ENCODE assay signal across 12 mouse cellular contexts in genomic region chr4:125131493-125131892, GRCm38 (mm10). TPM values are rescaled to one million over a fixed set of nuclear protein-coding genes. Genes with fewer than 3 reads are reported as not detected.
A peak's percentile ranks its signal among the peaks of the same experiment; 100 is the strongest.
DNase-seq lines count a peak whose midpoint lies in the region; ATAC-seq lines count a peak whose summit lies in the region.
"Had no signal": no experiment of that assay in that cellular context is flagged by ENCODE, and none has a peak within 500 bp of the region (broad histone marks: within the 10 kb centered on the region; RNA-seq: fewer than 3 reads in every experiment).

No protein-coding gene starts in this region.

- peak; percentile 79 to 89 for DNase-seq in adrenal gland, adult (ENCODE audit: inconsistent age in 2 of 2, low spot score in 1 of 2)
- no peak for DNase-seq in adrenal gland, postnatal 4 days (ENCODE audit: low spot score in 2 of 2)
- DNase-seq in urinary bladder, postnatal 36 days (ENCODE audit: low spot score in 2 of 2), result peak; percentile 35 to 37
- DNase-seq in urinary bladder, postnatal 4 days (ENCODE audit: low spot score in 2 of 2), result no peak
- DNase-seq in frontal cortex, postnatal 25 days (ENCODE audit: low spot score in 2 of 2), result no peak
- DNase-seq in kidney, adult 11 months, result no peak
- DNase-seq in layer of hippocampus, postnatal 36 days, result no peak
- DNase-seq: B cell, adult 2 months; cerebellum, adult 11-12 months; kidney, adult 2 months had no signal

- peak; percentile 45 for ATAC-seq in granulocyte monocyte progenitor cell, adult 5-6 weeks (replicated peaks; ENCODE audit: poor library complexity, severe bottlenecking)
- ATAC-seq: forebrain, embryonic 16.5 days had no signal

RNA-seq across cellular contexts. Expression of gene Zc3h12a, which starts 3.9 kb away (rescaled TPM):
- total RNA-seq in adrenal gland, postnatal 4 days (2021), result 1 to 10 TPM; 7.1 to 8.8 TPM
- total RNA-seq in granulocyte monocyte progenitor cell, adult 5-6 weeks (2014; fragmentation: Nextera tagmentation), result 11.4 and 12.1 TPM in 2 replicates
- 2.6 and 2.8 TPM in 2 replicates for total RNA-seq in granulocyte monocyte progenitor cell, adult 5-6 weeks (2017)
- total RNA-seq in layer of hippocampus, postnatal 36 days (2021), result 1 to 10 TPM in 1 of 2 experiments, under 1 TPM in 1; 0.83 to 1.2 TPM

RNA-seq across cellular contexts. Expression of gene Meaf6, which starts 46.6 kb away (rescaled TPM):
- total RNA-seq in adrenal gland, postnatal 4 days (2021), result 10 to 100 TPM; 43.1 to 45.4 TPM
- 53.2 and 99.6 TPM in 2 replicates for total RNA-seq in granulocyte monocyte progenitor cell, adult 5-6 weeks (2014; fragmentation: Nextera tagmentation)
- total RNA-seq in granulocyte monocyte progenitor cell, adult 5-6 weeks (2017), result 42.4 and 52.9 TPM in 2 replicates
- 100 to 1,000 TPM; 112 to 118 TPM for total RNA-seq in layer of hippocampus, postnatal 36 days (2021)

Comparison
In these comparisons a context has a peak if more than half of its experiments do, and no peak if none do; other contexts are left out.
1. DNase-seq: peak in adrenal gland, adult (2 of 2) and urinary bladder, postnatal 36 days (2 of 2); none in adrenal gland, postnatal 4 days (0 of 2), urinary bladder, postnatal 4 days (0 of 2), frontal cortex, postnatal 25 days (0 of 2), kidney, adult 11 months (single experiment) and layer of hippocampus, postnatal 36 days (0 of 2).